Mouse (Mus musculus) heart, embryonic 16.5 days (tissue): ENCODE measurements around the gene Dhx35. TPM values are rescaled to one million over a fixed set of nuclear protein-coding genes. Genes with fewer than 3 reads are reported as not detected.

ENCODE experiments used
- ATAC-seq: fragments of 200-750 bp; cut with Nextera tagmentation; replicated peaks from 2 replicates; pipeline ENCODE4 v1.8.0; 2017; ENCODE audit warnings: moderate number of reproducible peaks; ENCODE audit not compliant: insufficient read depth, low FRiP score; ENCODE audit errors: extremely low read depth
- H3K27ac ChIP-seq: fragments of 300-500 bp; sonication (generic); 2 replicates; pipeline ENCODE4 v1.5.1; 2014; ENCODE audit warnings: mild to moderate bottlenecking, low read length, control low read depth, moderate library complexity
- H3K27me3 ChIP-seq: fragments of 300-500 bp; sonication (generic); 2 replicates; pipeline ENCODE4 v1.6.1; 2014; ENCODE audit warnings: low read length, mixed read lengths; ENCODE audit not compliant: control insufficient read depth, insufficient read depth
- H3K36me3 ChIP-seq: fragments of 300-500 bp; sonication (generic); 2 replicates; pipeline ENCODE4 v1.6.1; 2014; ENCODE audit not compliant: control insufficient read depth, insufficient read depth
- H3K4me1 ChIP-seq: fragments of 300-500 bp; sonication (generic); 2 replicates; pipeline ENCODE4 v1.6.1; 2014; ENCODE audit warnings: low read length, mixed read lengths; ENCODE audit not compliant: control insufficient read depth, insufficient read depth
- H3K4me2 ChIP-seq: fragments of 300-500 bp; sonication (generic); 2 replicates; pipeline ENCODE4 v1.6.1; 2014; ENCODE audit warnings: low read depth, mild to moderate bottlenecking, control low read depth, low read length
- H3K4me3 ChIP-seq: fragments of 300-500 bp; sonication (generic); 2 replicates; pipeline ENCODE4 v1.5.1; 2014; ENCODE audit warnings: mild to moderate bottlenecking, control low read depth, low read length
- H3K9ac ChIP-seq: fragments of 300-500 bp; sonication (generic); 2 replicates; pipeline ENCODE4 v1.6.1; 2014; ENCODE audit warnings: low read length, control low read depth
- H3K9me3 ChIP-seq: fragments of 300-500 bp; sonication (generic); replicated peaks from 2 replicates; pipeline ENCODE4 v1.6.1; 2016; ENCODE audit warnings: low read length; ENCODE audit not compliant: control insufficient read depth
- WGBS: fragments of 180-500 bp; shearing (Covaris S2); extraction: QIAGEN DNeasy Blood & Tissue Kit; methylation state at CpG from one replicate; pipeline ENCODE4 v1.1.7; 2014; 5-methylcytosine and 5-hydroxymethylcytosine counted together
- polyA plus RNA-seq: library from polyadenylated mRNA; unstranded; fragments of >200 nt; fragmentation: Nextera tagmentation; extraction: Ambion mirVana; gene quantifications from 2 replicates; pipeline ENCODE4 v1.2.1, GENCODE M21; 2015

Gene Dhx35
- polyA plus RNA-seq, 1 experiment from 2014 or later: 14.4 TPM

DNA sequence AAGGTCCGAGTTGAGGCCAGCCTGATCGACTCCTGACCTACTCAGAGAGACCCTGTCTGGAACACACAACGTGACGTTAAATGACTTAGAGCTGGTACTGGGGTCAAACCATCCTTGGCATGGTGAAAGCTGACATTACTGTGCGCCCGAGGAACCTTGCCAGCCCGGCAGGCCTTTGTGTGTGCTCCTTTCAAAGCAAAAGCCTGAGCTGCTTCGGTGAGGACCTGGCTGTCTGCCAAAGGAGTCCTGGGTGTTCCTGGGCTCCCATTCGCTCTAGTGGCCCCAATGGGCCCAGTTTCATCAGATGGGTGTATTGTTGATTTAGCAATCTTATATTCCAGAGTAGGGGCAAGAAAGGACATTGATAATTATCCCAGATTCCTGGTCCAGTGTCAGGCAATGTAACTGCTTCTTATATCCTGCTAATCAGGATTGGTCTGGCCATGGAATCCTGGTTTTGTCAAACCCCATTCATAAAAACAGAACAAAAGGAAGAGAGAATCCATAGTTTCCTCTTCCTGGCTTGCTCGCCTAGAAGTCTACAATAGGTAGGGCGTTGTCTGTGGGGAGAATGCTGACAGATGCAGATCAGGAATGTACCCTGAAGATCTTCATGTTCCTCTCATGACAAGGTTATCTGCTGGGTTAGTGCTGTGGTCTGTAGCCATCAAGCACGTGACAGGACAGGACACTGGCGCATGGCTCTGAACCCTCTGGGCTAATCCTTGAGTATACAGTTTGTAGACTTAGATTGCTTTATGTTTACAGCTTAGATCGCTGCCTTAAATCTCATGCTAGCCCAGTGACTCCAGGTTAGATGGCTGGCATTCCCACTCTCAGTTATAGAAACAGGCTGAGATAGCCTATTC lies 7.4 kb upstream of the Dhx35 start:
- Histone ChIP-seq H3K4me2 (no peak overlapping the region), H3K27me3 (no peaks in the 10 kb centered on the region), H3K9me3 (no peaks in the 10 kb centered on the region), H3K4me1 (no peaks in the 10 kb centered on the region), H3K4me3 (no peak overlapping the region), H3K9ac (no peak overlapping the region), H3K36me3 (peaks cover 37% of the 10 kb centered on the region), H3K27ac (no peak overlapping the region)
- 77% methylated on average over 14 of the region's 14 CpGs for WGBS
- no peak for ATAC-seq

GRCm38 (mm10) chr2:158795043-158795442 lies 436 bp downstream of the Dhx35 start:
- Histone ChIP-seq H3K4me1 (peaks cover 11% of the 10 kb centered on the region), H3K4me2 (peak overlapping the region; percentile 88), H3K36me3 (peaks cover 5% of the 10 kb centered on the region), H3K9me3 (0 out of 2 replicates have a peak, but pooled peaks cover 2% of the 10 kb centered on the region), H3K27me3 (no peaks in the 10 kb centered on the region), H3K9ac (peak overlapping the region; percentile 91), H3K4me3 (peak overlapping the region; percentile 96), H3K27ac (peak overlapping the region; percentile 88)
- 11% methylated on average over 15 of the region's 15 CpGs for WGBS
- ATAC-seq: no peak

DNA sequence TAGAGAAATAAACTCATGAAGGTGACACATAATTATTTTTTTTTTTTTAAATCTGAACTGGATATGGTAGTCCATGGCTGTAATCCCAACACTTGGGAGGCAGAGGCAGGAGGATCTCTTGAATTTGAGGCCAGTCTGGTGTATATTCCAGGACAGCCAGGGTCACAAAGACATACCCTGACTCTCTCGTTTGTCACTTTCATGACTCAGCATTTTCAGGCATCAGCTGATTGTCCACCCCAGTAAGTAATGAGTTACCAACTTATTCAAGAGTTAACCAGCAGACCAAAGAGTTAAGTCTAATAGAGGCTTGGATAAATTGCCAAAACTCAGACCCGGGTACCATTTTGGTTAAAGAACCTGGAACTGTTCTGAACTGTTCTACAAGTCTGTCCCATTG lies 1.3 kb downstream of the Dhx35 start:
- H3K9me3 ChIP-seq: 0 out of 2 replicates have a peak, but pooled peaks cover 3% of the 10 kb centered on the region
- H3K4me3 ChIP-seq: no peak overlapping the region

GRCm38 (mm10) chr2:158799328-158799727 lies 4.7 kb downstream of the Dhx35 start:
- 76% methylated on average over 3 of the region's 4 CpGs for WGBS
- no peak for ATAC-seq
- no peak overlapping the region for H3K9ac ChIP-seq
- H3K9me3 ChIP-seq: 0 out of 2 replicates have a peak, but pooled peaks cover 3% of the 10 kb centered on the region
- H3K4me1 ChIP-seq: peaks cover 5% of the 10 kb centered on the region
- no peak overlapping the region for H3K4me3 ChIP-seq
- H3K36me3 ChIP-seq: peaks cover 24% of the 10 kb centered on the region
- no peaks in the 10 kb centered on the region for H3K27me3 ChIP-seq
- H3K4me2 ChIP-seq: no peak overlapping the region
- H3K27ac ChIP-seq: no peak overlapping the region

More for the DNA sequence above, 1.3 kb downstream of the Dhx35 start:
- H3K27ac ChIP-seq: no peak overlapping the region
- no peak overlapping the region for H3K9ac ChIP-seq
- H3K4me1 ChIP-seq: peaks cover 11% of the 10 kb centered on the region
- ATAC-seq: no peak
- peaks cover 9% of the 10 kb centered on the region for H3K36me3 ChIP-seq
- no peak overlapping the region for H3K4me2 ChIP-seq
- WGBS: 91% methylated on average over 2 of the region's 2 CpGs
- no peaks in the 10 kb centered on the region for H3K27me3 ChIP-seq

GRCm38 (mm10) chr2:158800788-158801187 lies 6.2 kb downstream of the Dhx35 start:
- Histone ChIP-seq H3K4me1 (no peaks in the 10 kb centered on the region), H3K4me2 (no peak overlapping the region), H3K4me3 (no peak overlapping the region), H3K9me3 (0 out of 2 replicates have a peak, but pooled peaks cover 3% of the 10 kb centered on the region), H3K9ac (no peak overlapping the region), H3K27me3 (no peaks in the 10 kb centered on the region), H3K27ac (no peak overlapping the region), H3K36me3 (peaks cover 28% of the 10 kb centered on the region)
- no peak for ATAC-seq
- WGBS: 96% methylated on average over 8 of the region's 8 CpGs

- Histone ChIP-seq H3K4me1 (no peaks in the 10 kb centered on the region), H3K27ac (no peak overlapping the region), H3K9ac (no peak overlapping the region), H3K27me3 (no peaks in the 10 kb centered on the region), H3K36me3 (peaks cover 37% of the 10 kb centered on the region), H3K4me2 (no peak overlapping the region), H3K4me3 (no peak overlapping the region), H3K9me3 (0 out of 2 replicates have a peak, but pooled peaks cover 3% of the 10 kb centered on the region)
- ATAC-seq: no peak
- 82% methylated on average over 8 of the region's 8 CpGs for WGBS
These were observed 9.0 kb downstream of the Dhx35 start for GRCm38 (mm10) chr2:158803575-158803974.

DNA sequence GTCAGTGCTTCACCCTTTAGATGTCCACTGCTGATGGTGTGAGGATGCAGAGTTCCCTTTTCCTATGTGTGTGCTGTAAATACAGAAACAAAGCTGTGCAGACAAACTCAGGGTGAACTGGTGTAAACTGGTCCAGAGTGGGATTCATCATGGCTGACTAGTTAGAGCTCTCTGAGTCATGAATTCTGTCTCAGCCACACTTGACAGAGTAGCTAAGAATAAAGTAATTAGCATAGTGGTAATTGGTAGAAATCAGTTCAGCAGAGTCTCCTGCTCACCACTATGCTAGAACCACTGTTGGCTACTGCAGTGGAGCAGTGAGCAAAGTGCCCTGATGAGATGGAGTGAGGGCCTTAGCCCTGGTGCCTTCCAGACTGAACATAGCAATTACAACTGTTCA lies 21.1 kb downstream of the Dhx35 start:
- H3K36me3 ChIP-seq: peaks cover 48% of the 10 kb centered on the region
- H3K4me2 ChIP-seq: no peak overlapping the region
- H3K9me3 ChIP-seq: no peaks in the 10 kb centered on the region
- no peaks in the 10 kb centered on the region for H3K27me3 ChIP-seq
- no peak for ATAC-seq
- no peak overlapping the region for H3K9ac ChIP-seq
- H3K4me1 ChIP-seq: no peaks in the 10 kb centered on the region
- no peak overlapping the region for H3K27ac ChIP-seq
- no peak overlapping the region for H3K4me3 ChIP-seq

DNA sequence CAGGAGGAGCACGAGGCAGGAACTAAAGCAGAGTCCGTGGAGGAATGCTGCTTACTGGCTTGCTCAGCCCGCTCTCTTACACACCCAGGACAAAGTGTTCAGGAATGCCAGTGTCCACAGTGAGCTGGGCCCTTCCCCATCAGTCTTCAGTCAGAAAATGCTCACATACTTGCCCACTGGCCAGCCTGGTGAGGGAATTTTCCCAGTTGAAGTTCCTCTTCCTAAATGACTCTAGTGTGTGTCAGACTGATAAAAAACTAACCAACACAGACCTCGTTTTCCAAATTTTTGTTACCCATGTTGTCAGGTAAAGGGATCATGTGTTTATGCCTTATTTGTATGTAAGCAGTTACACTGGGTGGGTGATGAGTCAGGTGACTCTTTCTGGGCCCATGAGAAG lies 21.6 kb downstream of the Dhx35 start:
- H3K4me3 ChIP-seq: no peak overlapping the region

DNA sequence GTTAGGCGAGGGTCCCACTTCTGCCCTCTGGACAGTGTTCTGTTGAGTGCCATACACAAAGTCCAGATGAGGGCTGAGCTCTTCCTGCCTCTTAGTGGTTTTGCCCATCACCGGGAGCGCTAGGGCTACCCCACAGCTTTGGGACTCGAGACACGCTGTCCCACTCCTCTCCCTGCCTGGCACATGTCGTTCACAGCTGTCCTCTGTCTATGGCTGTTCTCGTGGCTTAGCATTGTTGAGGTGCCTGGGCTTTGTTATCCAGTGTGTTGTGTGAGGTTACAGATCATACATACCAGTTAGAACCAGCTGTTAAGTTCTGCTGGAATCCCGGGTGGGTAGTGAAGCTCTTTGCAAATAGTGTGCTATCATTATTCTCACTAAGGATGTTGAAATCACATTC lies 23.1 kb downstream of the Dhx35 start:
- no peak for ATAC-seq
- Histone ChIP-seq H3K9ac (no peak overlapping the region), H3K36me3 (peaks cover 50% of the 10 kb centered on the region), H3K4me1 (no peaks in the 10 kb centered on the region), H3K27me3 (no peaks in the 10 kb centered on the region), H3K4me2 (no peak overlapping the region), H3K27ac (no peak overlapping the region), H3K9me3 (no peaks in the 10 kb centered on the region), H3K4me3 (no peak overlapping the region)
- 75% methylated on average over 8 of the region's 8 CpGs for WGBS

More for the DNA sequence above, 21.6 kb downstream of the Dhx35 start:
- Histone ChIP-seq H3K9me3 (no peaks in the 10 kb centered on the region), H3K27ac (no peak overlapping the region), H3K27me3 (no peaks in the 10 kb centered on the region), H3K4me2 (no peak overlapping the region), H3K36me3 (peaks cover 48% of the 10 kb centered on the region), H3K9ac (no peak overlapping the region), H3K4me1 (no peaks in the 10 kb centered on the region)
- 89% methylated on average over 4 of the region's 4 CpGs for WGBS
- no peak for ATAC-seq
